Mouse (Mus musculus): ENCODE results near the gene Oxct2a. TPM values are rescaled to one million over a fixed set of nuclear protein-coding genes. Genes with fewer than 3 reads are reported as not detected.

Oxct2a gene
- total and polyA plus RNA-seq, 3 experiments = 0.04 TPM; not detected in 2

GRCm38 (mm10) chr4:123331326-123331725 is 7.9 kb upstream of the Oxct2a start:
- TF ChIP-seq RCOR1 (IDR thresholded peaks at IDR 0.05; ENCODE audit: low read depth, low read length) = no peak
- TF ChIP-seq CTCF (IDR thresholded peaks at IDR 0.05 in 2 of 3, conservative IDR thresholded peaks at IDR 0.05 in 1 of 3; ENCODE audit: control insufficient read depth in 1 of 3, insufficient read depth in 1 of 3, low read depth in 2 of 3, low read length in 3 of 3, poor library complexity in 1 of 3, severe bottlenecking in 1 of 3) = no peak
- TF ChIP-seq NELFE (IDR thresholded peaks at IDR 0.05; ENCODE audit: low read depth, low read length) = no peak
- TF ChIP-seq CHD2 (IDR thresholded peaks at IDR 0.05; ENCODE audit: low read length) = no peak
- no peak for TF ChIP-seq BHLHE40 (IDR thresholded peaks at IDR 0.05; ENCODE audit: borderline replicate concordance, low read depth, low read length)
- TF ChIP-seq USF1 (IDR thresholded peaks at IDR 0.05; ENCODE audit: low read depth, low read length) = no peak
- H3K27me3 ChIP-seq (ENCODE audit: control insufficient read depth in 1 of 2, insufficient read depth in 2 of 2, low read length in 2 of 2) = no peaks in the 10 kb centered on the region
- no peak overlapping the region for H3K4me3 ChIP-seq (ENCODE audit: control insufficient read depth in 1 of 2, insufficient read depth in 1 of 2, low read depth in 2 of 2, low read length in 2 of 2)
- H3K9me3 ChIP-seq (replicated peaks; ENCODE audit: insufficient read depth, low read length) = no peaks in the 10 kb centered on the region
- H3K79me2 ChIP-seq (ENCODE audit: control insufficient read depth, insufficient read depth, low read length, poor library complexity) = no peaks in the 10 kb centered on the region
- no peak overlapping the region for H3K9ac ChIP-seq (ENCODE audit: control insufficient read depth, low read depth, low read length, poor library complexity, severe bottlenecking)
- DNase-seq (ENCODE audit: low read depth, low spot score) = no peak
- no peaks in the 10 kb centered on the region for H3K36me3 ChIP-seq (ENCODE audit: control insufficient read depth in 1 of 2, insufficient read depth in 2 of 2, low read length in 2 of 2)
- H3K4me1 ChIP-seq (ENCODE audit: control insufficient read depth in 1 of 2, insufficient read depth in 2 of 2, low read length in 2 of 2) = no peaks in the 10 kb centered on the region
- no peak overlapping the region for H3K27ac ChIP-seq (ENCODE audit: control insufficient read depth, low read depth, low read length)

- no peak for DNase-seq (ENCODE audit: low read depth, low spot score)
- TF ChIP-seq ZKSCAN1 (IDR thresholded peaks at IDR 0.05; ENCODE audit: low read depth, low read length) = no peak
- no peak for TF ChIP-seq SIN3A (IDR thresholded peaks at IDR 0.05; ENCODE audit: low read length)
- TF ChIP-seq TCF12 (IDR thresholded peaks at IDR 0.05; ENCODE audit: low read depth, low read length) = no peak
- no peak for TF ChIP-seq CHD1 (IDR thresholded peaks at IDR 0.05; ENCODE audit: low read depth, low read length)
- TF ChIP-seq TBP (IDR thresholded peaks at IDR 0.05; ENCODE audit: low read depth, low read length) = no peak
- no peak for TF ChIP-seq MAX (IDR thresholded peaks at IDR 0.05; ENCODE audit: low read length)
- TF ChIP-seq USF1 (IDR thresholded peaks at IDR 0.05; ENCODE audit: low read depth, low read length) = no peak
- no peak for TF ChIP-seq GATA1 (IDR thresholded peaks at IDR 0.05; ENCODE audit: low read depth, low read length)
- no peak for TF ChIP-seq RAD21 (IDR thresholded peaks at IDR 0.05; ENCODE audit: low read depth, low read length)
- no peak for TF ChIP-seq NRF1 (IDR thresholded peaks at IDR 0.05; ENCODE audit: insufficient read depth, low read depth, low read length, poor library complexity, severe bottlenecking)
- no peak for TF ChIP-seq UBTF (IDR thresholded peaks at IDR 0.05; ENCODE audit: borderline replicate concordance, insufficient read depth, low read depth, low read length)
- no peak for TF ChIP-seq KAT2A (conservative IDR thresholded peaks at IDR 0.05; ENCODE audit: low read depth, low read length)
- TF ChIP-seq CHD2 (IDR thresholded peaks at IDR 0.05; ENCODE audit: low read length) = no peak
- no peak for TF ChIP-seq POLR2AphosphoS5 (IDR thresholded peaks at IDR 0.05; ENCODE audit: borderline replicate concordance, low read depth, low read length)
- no peak for TF ChIP-seq ZMIZ1 (IDR thresholded peaks at IDR 0.05; ENCODE audit: low read depth, low read length)
- TF ChIP-seq EP300 (IDR thresholded peaks at IDR 0.05; ENCODE audit: low read depth in 1 of 2, low read length in 2 of 2) = no peak
- no peak for TF ChIP-seq MYB (IDR thresholded peaks at IDR 0.05; ENCODE audit: low read depth, low read length)
- no peak for TF ChIP-seq MXI1 (IDR thresholded peaks at IDR 0.05; ENCODE audit: low read depth, low read length)
- Histone ChIP-seq H3K9me3 (replicated peaks; ENCODE audit: insufficient read depth, low read length) (no peaks in the 10 kb centered on the region), H3K36me3 (ENCODE audit: control insufficient read depth in 1 of 2, insufficient read depth in 2 of 2, low read length in 2 of 2) (no peaks in the 10 kb centered on the region), H3K4me1 (ENCODE audit: control insufficient read depth in 1 of 2, insufficient read depth in 2 of 2, low read length in 2 of 2) (no peaks in the 10 kb centered on the region), H3K27me3 (ENCODE audit: control insufficient read depth in 1 of 2, insufficient read depth in 2 of 2, low read length in 2 of 2) (no peaks in the 10 kb centered on the region), H3K4me3 (ENCODE audit: control insufficient read depth in 1 of 2, insufficient read depth in 1 of 2, low read depth in 2 of 2, low read length in 2 of 2) (no peak overlapping the region), H3K79me2 (ENCODE audit: control insufficient read depth, insufficient read depth, low read length, poor library complexity) (no peaks in the 10 kb centered on the region), H3K27ac (ENCODE audit: control insufficient read depth, low read depth, low read length) (no peak overlapping the region), H3K9ac (ENCODE audit: control insufficient read depth, low read depth, low read length, poor library complexity, severe bottlenecking) (no peak overlapping the region)
Measured at GRCm38 (mm10) chr4:123328946-123329345, 5.5 kb upstream of the Oxct2a start.
